9 mouse cellular contexts compared by ENCODE assay signal in the genomic region with DNA sequence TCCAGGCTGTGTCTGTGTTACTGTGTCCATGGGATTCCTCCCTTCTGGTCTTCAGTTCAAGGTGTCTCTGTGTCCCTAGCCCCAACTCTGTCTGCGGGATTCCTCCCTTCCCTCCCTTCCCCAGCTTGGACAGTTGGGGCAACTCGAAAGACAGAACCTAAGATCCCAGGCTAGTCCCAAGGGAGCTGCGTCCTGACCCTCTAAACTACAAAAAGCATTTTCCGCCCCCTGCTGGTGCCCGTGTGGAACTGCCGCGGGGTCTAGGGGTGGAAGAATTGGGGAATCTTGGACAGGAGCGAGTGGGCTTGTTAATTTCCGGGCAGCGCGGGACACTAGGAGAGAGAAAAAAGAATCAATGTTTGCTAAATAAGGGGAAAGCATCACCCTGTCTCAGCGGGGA. TPM values are rescaled to one million over a fixed set of nuclear protein-coding genes. Genes with fewer than 3 reads are reported as not detected.
DNase-seq lines count a peak whose midpoint lies in the region; ATAC-seq lines count a peak whose summit lies in the region.
"Had no signal": no experiment of that assay in that cellular context is flagged by ENCODE, and none has a peak within 500 bp of the region (broad histone marks: within the 10 kb centered on the region; RNA-seq: fewer than 3 reads in every experiment).

No protein-coding gene starts in this region.

- H3K4me1 ChIP-seq in forebrain, embryonic 13.5 days, result peaks cover 15% of the 10 kb centered on the region
- H3K4me1 ChIP-seq in hindbrain, embryonic 14.5 days (replicated peaks; ENCODE audit: control insufficient read depth, insufficient read depth, low read length), result no peaks in the 10 kb centered on the region; the same call in 1 of the 2 replicates
- peaks cover 11% of the 10 kb centered on the region for H3K4me1 ChIP-seq in midbrain, embryonic 16.5 days (ENCODE audit: control insufficient read depth, insufficient read depth, low read length)
- H3K4me1 ChIP-seq: liver, embryonic 13.5 days had no signal

- H3K27ac ChIP-seq in forebrain, embryonic 13.5 days, result no peak overlapping the region
- H3K27ac ChIP-seq in hindbrain, embryonic 14.5 days, result no peak overlapping the region
- H3K27ac ChIP-seq in midbrain, embryonic 16.5 days (ENCODE audit: low read length), result no peak overlapping the region
- H3K27ac ChIP-seq: liver, embryonic 13.5 days had no signal

- H3K36me3 ChIP-seq in forebrain, embryonic 13.5 days (ENCODE audit: poor library complexity, severe bottlenecking), result no peaks in the 10 kb centered on the region
- no peaks in the 10 kb centered on the region for H3K36me3 ChIP-seq in hindbrain, embryonic 14.5 days (replicated peaks; ENCODE audit: control insufficient read depth, insufficient read depth)
- no peaks in the 10 kb centered on the region for H3K36me3 ChIP-seq in midbrain, embryonic 16.5 days (ENCODE audit: control insufficient read depth, insufficient read depth, low read length)
- H3K36me3 ChIP-seq: liver, embryonic 13.5 days had no signal

- H3K4me3 ChIP-seq in forebrain, embryonic 13.5 days, result no peak overlapping the region
- H3K4me3 ChIP-seq in hindbrain, embryonic 14.5 days (replicated peaks; ENCODE audit: low read length), result no peak overlapping the region
- H3K4me3 ChIP-seq in midbrain, embryonic 16.5 days (ENCODE audit: low read depth, low read length), result no peak overlapping the region
- H3K4me3 ChIP-seq: liver, embryonic 13.5 days had no signal

- 3% methylated on average over 12 of the region's 12 CpGs for WGBS in forebrain, embryonic 13.5 days
- WGBS in hindbrain, embryonic 14.5 days, result 3% methylated on average over 12 of the region's 12 CpGs
- 1% methylated on average over 12 of the region's 12 CpGs for WGBS in midbrain, embryonic 16.5 days

- H3K9me3 ChIP-seq in forebrain, embryonic 13.5 days (replicated peaks), result no peaks in the 10 kb centered on the region
- no peaks in the 10 kb centered on the region for H3K9me3 ChIP-seq in hindbrain, embryonic 14.5 days (ENCODE audit: control insufficient read depth, low read length)
- no peaks in the 10 kb centered on the region for H3K9me3 ChIP-seq in midbrain, embryonic 16.5 days (replicated peaks; ENCODE audit: control insufficient read depth, low read length, poor library complexity, severe bottlenecking)
- H3K9me3 ChIP-seq: liver, embryonic 13.5 days had no signal

- peak; percentile 51; the same call in 1 of the 2 replicates for ATAC-seq in forebrain, embryonic 13.5 days
- no peak for ATAC-seq in hindbrain, embryonic 14.5 days (ENCODE audit: low FRiP score)
- ATAC-seq in midbrain, embryonic 16.5 days, result no peak

- peak overlapping the region; percentile 41 for H3K4me2 ChIP-seq in forebrain, embryonic 13.5 days
- peak overlapping the region; percentile 28 for H3K4me2 ChIP-seq in hindbrain, embryonic 14.5 days (replicated peaks)
- peak overlapping the region; percentile 18 for H3K4me2 ChIP-seq in midbrain, embryonic 16.5 days (ENCODE audit: low read length)
- H3K4me2 ChIP-seq: liver, embryonic 13.5 days had no signal

- peaks cover 29% of the 10 kb centered on the region for H3K27me3 ChIP-seq in forebrain, embryonic 13.5 days
- no peaks in the 10 kb centered on the region for H3K27me3 ChIP-seq in hindbrain, embryonic 14.5 days (ENCODE audit: control insufficient read depth, insufficient read depth, low read length)
- H3K27me3 ChIP-seq in midbrain, embryonic 16.5 days (ENCODE audit: control insufficient read depth, insufficient read depth, low read depth, low read length), result peaks cover 4% of the 10 kb centered on the region

- DNase-seq in cerebellum, adult 9-10 months, result peak; percentile 6
- no peak for DNase-seq in cerebellum, adult 11 months
- peak; percentile 54 to 62 for DNase-seq in adrenal gland, postnatal 36 days
- DNase-seq in hindbrain, embryonic 14.5 days (ENCODE audit: low spot score), result peak; percentile 78
- DNase-seq in left cerebral cortex, postnatal 4 days, result peak; percentile 74
- DNase-seq in testis, postnatal 14 days (ENCODE audit: low spot score), result peak; percentile 31
- DNase-seq: liver, embryonic 13.5 days had no signal

- intact Hi-C loops in left cerebral cortex, postnatal 4 days (cut with DNase I), result no loop called here

- no peak overlapping the region for H3K9ac ChIP-seq in forebrain, embryonic 13.5 days
- no peak overlapping the region for H3K9ac ChIP-seq in hindbrain, embryonic 14.5 days
- H3K9ac ChIP-seq in midbrain, embryonic 16.5 days (ENCODE audit: low read depth, low read length), result no peak overlapping the region
- H3K9ac ChIP-seq: liver, embryonic 13.5 days had no signal

RNA-seq across cellular contexts. Expression of a gene that starts 6.9 kb away (rescaled TPM):
- total RNA-seq in adrenal gland, postnatal 36 days (2021), result not detected
- polyA plus RNA-seq in forebrain, embryonic 13.5 days (2015; fragmentation: Nextera tagmentation; extraction: Ambion mirVana), result not detected in 2 replicates
- not detected in 2 replicates for polyA plus RNA-seq in hindbrain, embryonic 14.5 days (2014; fragmentation: Nextera tagmentation; extraction: Ambion mirVana)
- not detected for total RNA-seq in left cerebral cortex, postnatal 4 days (2021)
- polyA plus RNA-seq in midbrain, embryonic 16.5 days (2015; fragmentation: Nextera tagmentation; extraction: Ambion mirVana), result not detected in 2 replicates
- polyA plus RNA-seq: liver, embryonic 13.5 days had no signal

RNA-seq across cellular contexts. Expression of a gene that starts 37.9 kb away (rescaled TPM):
- 1 to 10 TPM; 4.2 to 6.4 TPM for total RNA-seq in adrenal gland, postnatal 36 days (2021)
- 37.6 and 41.3 TPM in 2 replicates for polyA plus RNA-seq in forebrain, embryonic 13.5 days (2015; fragmentation: Nextera tagmentation; extraction: Ambion mirVana)
- polyA plus RNA-seq in hindbrain, embryonic 14.5 days (2014; fragmentation: Nextera tagmentation; extraction: Ambion mirVana), result 13.2 and 15.6 TPM in 2 replicates
- 1 to 10 TPM; 9.1 to 9.9 TPM for total RNA-seq in left cerebral cortex, postnatal 4 days (2021)
- polyA plus RNA-seq in midbrain, embryonic 16.5 days (2015; fragmentation: Nextera tagmentation; extraction: Ambion mirVana), result 11.8 and 13.1 TPM in 2 replicates
